Mouse (Mus musculus) ovary, postnatal 36 days (tissue): ENCODE measurements around the gene Ecsit.
"Not testable (repeated sequence)": the region's sequence is repeated elsewhere in the genome, so short reads cannot be mapped to it uniquely, and the experiment has no call there.

Experiments
- DNase-seq: peaks from one replicate; pipeline ENCODE4 v3.0.0; 2022; ENCODE audit warnings: low spot score, mixed read lengths

Ecsit gene

GRCm38 (mm10) chr9:22089281-22089680, 4.0 kb upstream of the Ecsit start:
- no peak for DNase-seq

- DNase-seq, result no peak
These were observed 1.9 kb upstream of the Ecsit start for GRCm38 (mm10) chr9:22087034-22087618.

- DNase-seq, result no peak
These were observed 774 bp upstream of the Ecsit start for GRCm38 (mm10) chr9:22086012-22086411.

- DNase-seq, result no peak
These were observed 594 bp downstream of the Ecsit start for GRCm38 (mm10) chr9:22084667-22085021.

- no peak for DNase-seq
These were observed 9.0 kb downstream of the Ecsit start for GRCm38 (mm10) chr9:22076223-22076622.

- DNase-seq, result not testable (repeated sequence)
These were observed 9.5 kb downstream of the Ecsit start for GRCm38 (mm10) chr9:22075778-22076177.

GRCm38 (mm10) chr9:22072276-22072675, 13.0 kb downstream of the Ecsit start:
- no peak for DNase-seq

GRCm38 (mm10) chr9:22070791-22071573, 14.3 kb downstream of the Ecsit start, which contains the start of the genes Gm49318 and Zfp653:
TSS of gene Gm49318 (minus strand) at chr9:22071259.
TSS of gene Zfp653 (minus strand) at chr9:22071376.
- peak; percentile 96 for DNase-seq

GRCm38 (mm10) chr9:22069881-22070553, 15.2 kb downstream of the Ecsit start:
- no peak for DNase-seq

- DNase-seq, result no peak
These were observed 18.0 kb downstream of the Ecsit start for GRCm38 (mm10) chr9:22067195-22067594.

- peak; percentile 55 for DNase-seq
These were observed 18.8 kb downstream of the Ecsit start for GRCm38 (mm10) chr9:22066433-22066832.

- no peak for DNase-seq
These were observed 19.6 kb downstream of the Ecsit start for GRCm38 (mm10) chr9:22065642-22066041.

- DNase-seq, result no peak
These were observed 20.9 kb downstream of the Ecsit start for GRCm38 (mm10) chr9:22064341-22064740.

- DNase-seq, result no peak
These were observed 23.9 kb downstream of the Ecsit start for GRCm38 (mm10) chr9:22061339-22061738.

GRCm38 (mm10) chr9:22058011-22058424, 27.2 kb downstream of the Ecsit start:
- DNase-seq, result no peak

GRCm38 (mm10) chr9:22057031-22057517, 28.2 kb downstream of the Ecsit start:
- DNase-seq, result no peak

- DNase-seq, result no peak
These were observed 28.8 kb downstream of the Ecsit start for GRCm38 (mm10) chr9:22056303-22056910.

GRCm38 (mm10) chr9:22055713-22056112, 29.5 kb downstream of the Ecsit start:
- no peak for DNase-seq

- DNase-seq, result peak; percentile 61
These were observed 30.7 kb downstream of the Ecsit start for GRCm38 (mm10) chr9:22054411-22055076.

- DNase-seq, result no peak
These were observed 31.6 kb downstream of the Ecsit start for GRCm38 (mm10) chr9:22053657-22054056.

GRCm38 (mm10) chr9:22051958-22052254, 33.3 kb downstream of the Ecsit start, which contains the start of gene Elavl3:
TSS of gene Elavl3 (minus strand) at chr9:22052023.
- no peak for DNase-seq
